Mouse (Mus musculus): Measurements from ENCODE around the gene Cpsf2. TPM values are rescaled to one million over a fixed set of nuclear protein-coding genes. Genes with fewer than 3 reads are reported as not detected.

Gene Cpsf2
- total and polyA plus RNA-seq, 3 experiments, result 32.7 to 42.0 (median 34.6) TPM

- H3K4me1 ChIP-seq (ENCODE audit: control insufficient read depth in 1 of 2, insufficient read depth in 2 of 2), result no peaks in the 10 kb centered on the region
- no peak for DNase-seq (ENCODE audit: extremely low read depth)
- TF ChIP-seq MAFK (IDR thresholded peaks at IDR 0.05; ENCODE audit: insufficient replicate concordance, low read length) (no peak), USF1 (IDR thresholded peaks at IDR 0.05; ENCODE audit: low read depth, low read length) (no peak), EP300 (IDR thresholded peaks at IDR 0.05; ENCODE audit: low read length) (no peak), ZMIZ1 (IDR thresholded peaks at IDR 0.05; ENCODE audit: low read depth, low read length) (no peak), NELFE (IDR thresholded peaks at IDR 0.05; ENCODE audit: low read depth, low read length) (no peak)
- no peak overlapping the region for H3K27ac ChIP-seq (ENCODE audit: insufficient read depth, low read depth)
- H3K9me3 ChIP-seq (replicated peaks; ENCODE audit: low read length), result no peaks in the 10 kb centered on the region
- dilution Hi-C loops (cut with MboI; ENCODE audit: extremely low pct_ligation_motif_present, extremely low pct_unique_long_range_greater_than_20kb, low sequenced_read_pairs), result no loop called here
- H3K4me3 ChIP-seq (replicated peaks in 1 of 3; ENCODE audit: low read depth in 2 of 3, low read length in 2 of 3, poor library complexity in 1 of 3), result no peak overlapping the region
- H3K27me3 ChIP-seq (replicated peaks), result no peaks in the 10 kb centered on the region
- in situ Hi-C loops (cut with MboI; ENCODE audit: low pct_ligation_motif_present, low pct_unique_long_range_greater_than_20kb, low sequenced_read_pairs), result loop anchor here (10.0 kb wide), 2 partner anchors 197 to 397 kb away; no protein-coding TSS in a partner anchor
- no peaks in the 10 kb centered on the region for H3K79me2 ChIP-seq (replicated peaks; ENCODE audit: control insufficient read depth, extremely low read depth, insufficient read depth, poor library complexity, severe bottlenecking)
- no peak overlapping the region for H3K4me2 ChIP-seq (ENCODE audit: insufficient read depth, low read depth, poor library complexity, severe bottlenecking)
- no peak overlapping the region for H3K9ac ChIP-seq (ENCODE audit: insufficient read depth, low read depth)
- peaks cover 69 to 89% of the 10 kb centered on the region in 2 experiments for H3K36me3 ChIP-seq (replicated peaks in 1 of 2; ENCODE audit: control insufficient read depth in 1 of 2, insufficient read depth in 1 of 2, low read length in 1 of 2)
Measured at GRCm38 (mm10) chr12:101987659-101988058, 11.9 kb downstream of the Cpsf2 start.

GRCm38 (mm10) chr12:101994576-101995467, 19.0 kb downstream of the Cpsf2 start:
- dilution Hi-C loops (cut with MboI; ENCODE audit: extremely low pct_ligation_motif_present, extremely low pct_unique_long_range_greater_than_20kb, low sequenced_read_pairs) (no loop called here), in situ Hi-C loops (cut with MboI; ENCODE audit: low pct_ligation_motif_present, low pct_unique_long_range_greater_than_20kb, low sequenced_read_pairs) (no loop called here)
- H3K4me3 ChIP-seq (replicated peaks in 1 of 3; ENCODE audit: low read depth in 2 of 3, low read length in 2 of 3, poor library complexity in 1 of 3), result no peak overlapping the region
- H3K27me3 ChIP-seq (replicated peaks), result no peaks in the 10 kb centered on the region
- no peak overlapping the region for H3K4me2 ChIP-seq (ENCODE audit: insufficient read depth, low read depth, poor library complexity, severe bottlenecking)
- H3K79me2 ChIP-seq (replicated peaks; ENCODE audit: control insufficient read depth, extremely low read depth, insufficient read depth, poor library complexity, severe bottlenecking), result no peaks in the 10 kb centered on the region
- no peak for DNase-seq (ENCODE audit: extremely low read depth)
- peaks cover 74 to 87% of the 10 kb centered on the region in 2 experiments for H3K36me3 ChIP-seq (replicated peaks in 1 of 2; ENCODE audit: control insufficient read depth in 1 of 2, insufficient read depth in 1 of 2, low read length in 1 of 2)
- no peak overlapping the region for H3K27ac ChIP-seq (ENCODE audit: insufficient read depth, low read depth)
- H3K9ac ChIP-seq (ENCODE audit: insufficient read depth, low read depth), result no peak overlapping the region
- no peak for TF ChIP-seq E2F4 (IDR thresholded peaks at IDR 0.05; ENCODE audit: insufficient replicate concordance, low read depth, low read length)
- TF ChIP-seq CHD2 (IDR thresholded peaks at IDR 0.05; ENCODE audit: low read length), result no peak
- TF ChIP-seq RAD21 (IDR thresholded peaks at IDR 0.05; ENCODE audit: low read depth, low read length), result no peak
- no peak for TF ChIP-seq IRF4 (IDR thresholded peaks at IDR 0.05; ENCODE audit: low read depth, low read length)
- TF ChIP-seq UBTF (IDR thresholded peaks at IDR 0.05; ENCODE audit: low read depth, low read length), result no peak
- TF ChIP-seq SMC3 (IDR thresholded peaks at IDR 0.05; ENCODE audit: low read depth, low read length), result no peak
- TF ChIP-seq TCF12 (IDR thresholded peaks at IDR 0.05; ENCODE audit: low read depth, low read length), result no peak
- no peak for TF ChIP-seq SIN3A (IDR thresholded peaks at IDR 0.05; ENCODE audit: low read length)
- TF ChIP-seq ETS1 (conservative IDR thresholded peaks at IDR 0.05; ENCODE audit: low read depth, low read length), result no peak
- no peak for TF ChIP-seq ELF1 (IDR thresholded peaks at IDR 0.05; ENCODE audit: low read depth, low read length)
- no peak for TF ChIP-seq MAX (IDR thresholded peaks at IDR 0.05; ENCODE audit: low read length)
- no peak for TF ChIP-seq MXI1 (IDR thresholded peaks at IDR 0.05; ENCODE audit: low read depth, low read length)
- no peak for TF ChIP-seq MAZ (IDR thresholded peaks at IDR 0.05; ENCODE audit: low read depth, low read length)
- TF ChIP-seq TBP (conservative IDR thresholded peaks at IDR 0.05; ENCODE audit: low read depth, low read length), result no peak
- no peak for TF ChIP-seq USF1 (IDR thresholded peaks at IDR 0.05; ENCODE audit: low read depth, low read length)
- no peak for TF ChIP-seq MYC (IDR thresholded peaks at IDR 0.05; ENCODE audit: low read depth, low read length)
- TF ChIP-seq EP300 (IDR thresholded peaks at IDR 0.05; ENCODE audit: low read length), result no peak
- TF ChIP-seq POLR2A (IDR thresholded peaks at IDR 0.05; ENCODE audit: low read depth, low read length), result no peak
- TF ChIP-seq CTCF (conservative IDR thresholded peaks at IDR 0.05 in 1 of 2, IDR thresholded peaks at IDR 0.05 in 1 of 2; ENCODE audit: low read depth in 2 of 2, low read length in 2 of 2), result no peak
- TF ChIP-seq JUND (conservative IDR thresholded peaks at IDR 0.05; ENCODE audit: low read depth, low read length), result no peak
- peaks cover 0 to 21% of the 10 kb centered on the region in 2 experiments; a peak in 2 of 4 replicates for H3K4me1 ChIP-seq (ENCODE audit: control insufficient read depth in 1 of 2, insufficient read depth in 2 of 2)
- no peaks in the 10 kb centered on the region for H3K9me3 ChIP-seq (replicated peaks; ENCODE audit: low read length)
